ENCODE assay signal across 15 mouse cellular contexts in genomic region chr3:52784476-52784875, GRCm38 (mm10).
DNase-seq lines count a peak whose midpoint lies in the region; ATAC-seq lines count a peak whose summit lies in the region.
"Had no signal": no experiment of that assay in that cellular context is flagged by ENCODE, and none has a peak within 500 bp of the region (broad histone marks: within the 10 kb centered on the region; RNA-seq: fewer than 3 reads in every experiment).

No protein-coding gene starts in this region.

- H3K27me3 ChIP-seq in forebrain, embryonic 13.5 days, result no peaks in the 10 kb centered on the region
- H3K27me3 ChIP-seq in forebrain, embryonic 11.5 days (ENCODE audit: control insufficient read depth, insufficient read depth, low read length), result no peaks in the 10 kb centered on the region

- no peak overlapping the region for H3K27ac ChIP-seq in forebrain, embryonic 13.5 days
- H3K27ac ChIP-seq in forebrain, embryonic 11.5 days (ENCODE audit: low read depth, low read length), result no peak overlapping the region
- H3K27ac ChIP-seq: heart, embryonic 10.5 days had no signal

- H3K4me3 ChIP-seq in forebrain, embryonic 13.5 days, result no peak overlapping the region
- no peak overlapping the region for H3K4me3 ChIP-seq in forebrain, embryonic 11.5 days (ENCODE audit: low read depth, low read length)
- H3K4me3 ChIP-seq: heart, embryonic 10.5 days had no signal

- no peaks in the 10 kb centered on the region for H3K9me3 ChIP-seq in forebrain, embryonic 13.5 days (replicated peaks)
- no peaks in the 10 kb centered on the region for H3K9me3 ChIP-seq in forebrain, embryonic 11.5 days (ENCODE audit: control insufficient read depth, low read length)
- H3K9me3 ChIP-seq: heart, embryonic 10.5 days had no signal

- no peaks in the 10 kb centered on the region for H3K36me3 ChIP-seq in forebrain, embryonic 13.5 days (ENCODE audit: poor library complexity, severe bottlenecking)
- H3K36me3 ChIP-seq in forebrain, embryonic 11.5 days (ENCODE audit: control insufficient read depth, insufficient read depth, low read length), result no peaks in the 10 kb centered on the region
- H3K36me3 ChIP-seq: G1E; heart, embryonic 10.5 days had no signal

- no peak overlapping the region for H3K4me2 ChIP-seq in forebrain, embryonic 13.5 days
- H3K4me2 ChIP-seq in forebrain, embryonic 11.5 days (ENCODE audit: low read depth, low read length, severe bottlenecking), result no peak overlapping the region

- intact Hi-C loops in left cerebral cortex, postnatal 10 days (cut with DNase I), result no loop called here

- DNase-seq in forebrain, embryonic 11.5 days (ENCODE audit: low spot score), result no peak
- DNase-seq in retina, postnatal 1 day, result peak; percentile 22
- DNase-seq in retina, embryonic 14.5 days (ENCODE audit: low spot score), result no peak
- no peak for DNase-seq in right cerebral cortex, adult 18-20 months
- DNase-seq in frontal cortex, postnatal 14 days (ENCODE audit: low spot score in 2 of 2), result no peak
- no peak for DNase-seq in left cerebral cortex, postnatal 10 days (ENCODE audit: extremely low spot score in 1 of 2, low spot score in 2 of 2)
- DNase-seq: cerebellum, adult 18-20 months; heart, postnatal 36 days; kidney, adult 9 months; right cerebral cortex, postnatal 14 days had no signal

- WGBS in forebrain, embryonic 13.5 days, result 47% methylated on average over 7 of the region's 7 CpGs
- WGBS in forebrain, embryonic 11.5 days, result 67% methylated on average over 7 of the region's 7 CpGs

- H3K4me1 ChIP-seq in forebrain, embryonic 13.5 days, result 0 out of 2 replicates have a peak, but pooled peaks cover 4% of the 10 kb centered on the region
- H3K4me1 ChIP-seq in forebrain, embryonic 11.5 days (replicated peaks; ENCODE audit: control insufficient read depth, insufficient read depth, low read length), result no peaks in the 10 kb centered on the region
- H3K4me1 ChIP-seq: heart, embryonic 10.5 days had no signal

- no peak overlapping the region for H3K9ac ChIP-seq in forebrain, embryonic 13.5 days
- H3K9ac ChIP-seq in forebrain, embryonic 11.5 days (ENCODE audit: low read length), result no peak overlapping the region

- ATAC-seq in forebrain, embryonic 13.5 days, result peak; percentile 83
- ATAC-seq in forebrain, embryonic 11.5 days (replicated peaks; ENCODE audit: low FRiP score), result no peak
- peak; percentile 68 for ATAC-seq in inflammation-experienced regulatory T-cells, adult 6 months
- ATAC-seq: lung, postnatal 0 days had no signal
